Mouse (Mus musculus) lung, postnatal 0 days (tissue): ENCODE results near the gene Wdr38.

Experiments used
- CTCF ChIP-seq: IDR thresholded peaks from 2 replicates; pipeline ENCODE4 v1.5.1; 2016; ENCODE audit warnings: antibody characterized with exemption, mild to moderate bottlenecking
- EP300 ChIP-seq: IDR thresholded peaks from 2 replicates; pipeline ENCODE4 v1.6.1; 2016; ENCODE audit warnings: antibody characterized with exemption, mild to moderate bottlenecking, control low read depth

DNA sequence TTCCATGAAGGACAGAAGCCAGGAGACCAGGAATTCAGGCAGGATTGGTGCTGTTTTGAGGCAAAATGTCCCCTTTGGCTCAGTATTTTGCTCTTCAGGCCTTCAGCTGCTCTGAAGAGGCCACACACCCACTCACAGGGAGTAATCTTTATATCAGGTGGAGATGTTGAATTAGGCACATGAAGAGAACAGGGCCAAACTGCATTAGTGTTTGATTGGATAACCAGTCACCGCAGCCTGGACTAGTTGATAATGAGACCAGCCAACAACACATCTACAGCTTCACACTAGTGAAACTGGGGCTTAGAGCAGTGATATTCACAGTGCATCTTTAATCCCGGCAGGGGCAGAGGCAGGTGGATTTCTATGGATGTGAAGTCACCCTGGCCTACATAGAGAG lies 8.3 kb upstream of the Wdr38 start:
- TF ChIP-seq EP300 (no peak), CTCF (no peak)
